Mouse (Mus musculus) heart, embryonic 10.5 days (tissue): ENCODE data around the gene Spesp1. TPM values are rescaled to one million over a fixed set of nuclear protein-coding genes. Genes with fewer than 3 reads are reported as not detected.
A peak's percentile ranks its signal among the peaks of the same experiment; 100 is the strongest.

ENCODE experiments used
- DNase-seq: peaks from one replicate; pipeline ENCODE4 v3.0.0-alpha.2; 2017; ENCODE audit warnings: low spot score
- H3K27ac ChIP-seq: fragments of 300-500 bp; sonication (generic); 2 replicates; pipeline ENCODE4 v1.5.1; 2016; ENCODE audit warnings: mild to moderate bottlenecking
- H3K27me3 ChIP-seq: fragments of 300-500 bp; sonication (generic); 2 replicates; pipeline ENCODE4 v1.6.1; 2016; ENCODE audit warnings: mild to moderate bottlenecking; ENCODE audit not compliant: poor library complexity, insufficient read depth, severe bottlenecking
- H3K36me3 ChIP-seq: fragments of 300-500 bp; sonication (generic); 2 replicates; pipeline ENCODE4 v1.6.1; 2016; ENCODE audit warnings: mild to moderate bottlenecking, moderate library complexity
- H3K4me1 ChIP-seq: fragments of 300-500 bp; sonication (generic); 2 replicates; pipeline ENCODE4 v1.6.1; 2016; ENCODE audit warnings: mild to moderate bottlenecking
- H3K4me3 ChIP-seq: fragments of 300-500 bp; sonication (generic); 2 replicates; pipeline ENCODE4 v1.5.1; 2016; ENCODE audit warnings: mild to moderate bottlenecking, moderate library complexity
- H3K9me3 ChIP-seq: fragments of 300-500 bp; sonication (generic); 2 replicates; pipeline ENCODE4 v1.6.1; 2016; ENCODE audit warnings: mild to moderate bottlenecking, moderate library complexity
- WGBS: fragments of 180-500 bp; shearing (Covaris S2); methylation state at CpG from one replicate; pipeline ENCODE4 v1.1.7; 2016; 5-methylcytosine and 5-hydroxymethylcytosine counted together
- polyA plus RNA-seq: library from polyadenylated mRNA; unstranded; fragments of >200 nt; fragmentation: Nextera tagmentation; extraction: Ambion mirVana; gene quantifications from 2 replicates; pipeline ENCODE4 v1.2.1, GENCODE M21; 2016

Gene Spesp1
- not detected in 2 replicates for polyA plus RNA-seq

GRCm38 (mm10) chr9:62281991-62282390, at the start of gene Spesp1:
Spesp1 (minus strand) TSS chr9:62282208.
- WGBS = 71% methylated on average over 27 of the region's 27 CpGs
- DNase-seq = peak; percentile 69

GRCm38 (mm10) chr9:62325965-62326364, 44.0 kb upstream of the Spesp1 start:
- Histone ChIP-seq H3K9me3 (peaks cover 5% of the 10 kb centered on the region; the same call in 1 of the 2 replicates), H3K36me3 (no peaks in the 10 kb centered on the region), H3K4me3 (no peak overlapping the region), H3K27me3 (no peaks in the 10 kb centered on the region), H3K27ac (no peak overlapping the region), H3K4me1 (no peaks in the 10 kb centered on the region)
- DNase-seq = no peak
- 69% methylated on average over 3 of the region's 3 CpGs for WGBS

More at GRCm38 (mm10) chr9:62281991-62282390, at the start of gene Spesp1:
- H3K27ac ChIP-seq = no peak within 1 kb of the TSS
- H3K4me3 ChIP-seq = no peak within 1 kb of the TSS
- peaks cover 5% of the 10 kb centered on the region for H3K27me3 ChIP-seq
- no peaks in the 10 kb centered on the region for H3K36me3 ChIP-seq
- H3K9me3 ChIP-seq = no peaks in the 10 kb centered on the region
- 0 out of 2 replicates have a peak, but pooled peaks cover 4% of the 10 kb centered on the region for H3K4me1 ChIP-seq

GRCm38 (mm10) chr9:62323816-62324215, 41.8 kb upstream of the Spesp1 start:
- Histone ChIP-seq H3K36me3 (no peaks in the 10 kb centered on the region), H3K27ac (no peak overlapping the region), H3K27me3 (no peaks in the 10 kb centered on the region), H3K4me3 (no peak overlapping the region), H3K9me3 (no peaks in the 10 kb centered on the region; the same call in 1 of the 2 replicates), H3K4me1 (no peaks in the 10 kb centered on the region)
- DNase-seq = no peak
- 73% methylated on average over 1 of the region's 1 CpGs for WGBS

GRCm38 (mm10) chr9:62318729-62319128, 36.7 kb upstream of the Spesp1 start:
- Histone ChIP-seq H3K27me3 (no peaks in the 10 kb centered on the region), H3K4me1 (no peaks in the 10 kb centered on the region), H3K36me3 (no peaks in the 10 kb centered on the region), H3K27ac (no peak overlapping the region), H3K4me3 (no peak overlapping the region), H3K9me3 (no peaks in the 10 kb centered on the region; the same call in 1 of the 2 replicates)
- DNase-seq = no peak
- 78% methylated on average over 4 of the region's 4 CpGs for WGBS

- Histone ChIP-seq H3K9me3 (no peaks in the 10 kb centered on the region), H3K4me3 (no peak overlapping the region), H3K4me1 (no peaks in the 10 kb centered on the region), H3K27ac (no peak overlapping the region), H3K27me3 (no peaks in the 10 kb centered on the region), H3K36me3 (no peaks in the 10 kb centered on the region)
- WGBS = 90% methylated on average over 6 of the region's 6 CpGs
- DNase-seq = no peak
Measured at GRCm38 (mm10) chr9:62315556-62315955, 33.5 kb upstream of the Spesp1 start.

GRCm38 (mm10) chr9:62296891-62297290, 14.9 kb upstream of the Spesp1 start:
- WGBS = 48% methylated on average over 1 of the region's 1 CpGs
- no peak overlapping the region for H3K4me3 ChIP-seq

GRCm38 (mm10) chr9:62295006-62295698, 13.1 kb upstream of the Spesp1 start:
- Histone ChIP-seq H3K27ac (no peak overlapping the region), H3K27me3 (peaks cover 7% of the 10 kb centered on the region)
- 34% methylated on average over 7 of the region's 7 CpGs for WGBS

More at GRCm38 (mm10) chr9:62296891-62297290, 14.9 kb upstream of the Spesp1 start:
- Histone ChIP-seq H3K4me1 (peaks cover 7% of the 10 kb centered on the region), H3K27ac (no peak overlapping the region), H3K9me3 (no peaks in the 10 kb centered on the region), H3K36me3 (no peaks in the 10 kb centered on the region), H3K27me3 (no peaks in the 10 kb centered on the region)
- no peak for DNase-seq

GRCm38 (mm10) chr9:62287633-62288025, 5.6 kb upstream of the Spesp1 start:
- H3K27ac ChIP-seq = no peak overlapping the region
- no peaks in the 10 kb centered on the region for H3K36me3 ChIP-seq
- no peaks in the 10 kb centered on the region for H3K9me3 ChIP-seq
- peak; percentile 71 for DNase-seq
- peaks cover 20% of the 10 kb centered on the region for H3K27me3 ChIP-seq
- no peaks in the 10 kb centered on the region for H3K4me1 ChIP-seq
- H3K4me3 ChIP-seq = no peak overlapping the region
- 71% methylated on average over 4 of the region's 4 CpGs for WGBS

More at GRCm38 (mm10) chr9:62295006-62295698, 13.1 kb upstream of the Spesp1 start:
- Histone ChIP-seq H3K4me3 (no peak overlapping the region), H3K9me3 (no peaks in the 10 kb centered on the region), H3K36me3 (no peaks in the 10 kb centered on the region), H3K4me1 (peaks cover 7% of the 10 kb centered on the region)
- peak; percentile 87 for DNase-seq

- Histone ChIP-seq H3K4me3 (no peak overlapping the region), H3K27ac (no peak overlapping the region), H3K9me3 (no peaks in the 10 kb centered on the region), H3K4me1 (no peaks in the 10 kb centered on the region), H3K36me3 (no peaks in the 10 kb centered on the region), H3K27me3 (peaks cover 20% of the 10 kb centered on the region)
- 34% methylated on average over 4 of the region's 4 CpGs for WGBS
- DNase-seq = peak; percentile 76
Measured at GRCm38 (mm10) chr9:62286967-62287632, 5.1 kb upstream of the Spesp1 start.

- Histone ChIP-seq H3K4me3 (no peak overlapping the region), H3K36me3 (no peaks in the 10 kb centered on the region), H3K27me3 (peaks cover 5% of the 10 kb centered on the region), H3K4me1 (no peaks in the 10 kb centered on the region), H3K27ac (no peak overlapping the region), H3K9me3 (no peaks in the 10 kb centered on the region)
- no peak for DNase-seq
- 76% methylated on average over 7 of the region's 7 CpGs for WGBS
Measured at GRCm38 (mm10) chr9:62284266-62284665, 2.3 kb upstream of the Spesp1 start.

GRCm38 (mm10) chr9:62276899-62277298, 5.1 kb downstream of the Spesp1 start:
- no peaks in the 10 kb centered on the region for H3K27me3 ChIP-seq
- no peaks in the 10 kb centered on the region for H3K9me3 ChIP-seq
- no peak overlapping the region for H3K4me3 ChIP-seq
- H3K4me1 ChIP-seq = 0 out of 2 replicates have a peak, but pooled peaks cover 4% of the 10 kb centered on the region
- 69% methylated on average over 4 of the region's 4 CpGs for WGBS
- no peaks in the 10 kb centered on the region for H3K36me3 ChIP-seq
- H3K27ac ChIP-seq = no peak overlapping the region
- DNase-seq = no peak

GRCm38 (mm10) chr9:62270775-62271399, 11.1 kb downstream of the Spesp1 start:
- Histone ChIP-seq H3K4me1 (peaks cover 3% of the 10 kb centered on the region; the same call in 1 of the 2 replicates), H3K9me3 (no peaks in the 10 kb centered on the region), H3K27me3 (no peaks in the 10 kb centered on the region), H3K4me3 (no peak overlapping the region), H3K27ac (0 out of 2 replicates have a peak overlapping the region, but pooled peaks have one; percentile 38), H3K36me3 (no peaks in the 10 kb centered on the region)
- 62% methylated on average over 7 of the region's 7 CpGs for WGBS
- no peak for DNase-seq

GRCm38 (mm10) chr9:62269161-62269560, 12.8 kb downstream of the Spesp1 start:
- Histone ChIP-seq H3K36me3 (no peaks in the 10 kb centered on the region), H3K27ac (no peak overlapping the region), H3K27me3 (no peaks in the 10 kb centered on the region), H3K4me1 (peaks cover 3% of the 10 kb centered on the region; the same call in 1 of the 2 replicates), H3K4me3 (no peak overlapping the region), H3K9me3 (no peaks in the 10 kb centered on the region)
- 82% methylated on average over 1 of the region's 1 CpGs for WGBS
- no peak for DNase-seq
